Mouse (Mus musculus) gastrocnemius, adult 2 months (tissue): ENCODE measurements around the gene Mapk8ip3. TPM values are rescaled to one million over a fixed set of nuclear protein-coding genes. Genes with fewer than 3 reads are reported as not detected.
A peak's percentile ranks its signal among the peaks of the same experiment; 100 is the strongest.
"Not testable (repeated sequence)": the region's sequence is repeated elsewhere in the genome, so short reads cannot be mapped to it uniquely, and the experiment has no call there.

Source experiments
- DNase-seq: peaks from one replicate; pipeline ENCODE4 v3.0.0; 2022
- H3K27ac ChIP-seq: fragments of 200-600 bp; 2 replicates; pipeline ENCODE4 v1.8.1; 2022; ENCODE audit warnings: mild to moderate bottlenecking
- H3K4me3 ChIP-seq: fragments of 200-600 bp; 2 replicates; pipeline ENCODE4 v1.8.1; 2022; ENCODE audit warnings: mild to moderate bottlenecking, moderate library complexity
- CTCF ChIP-seq: fragments of 200-600 bp; IDR thresholded peaks from 2 replicates; pipeline ENCODE4 v1.8.1; 2022; ENCODE audit warnings: antibody characterized with exemption, mild to moderate bottlenecking, moderate library complexity
- intact Hi-C: fragments of 180-260 bp; cut with DNase I; formaldehyde crosslinking; loops from one replicate; pipeline ENCODE4 v1.15.1; 2025
- long read RNA-seq, 2 experiments: library from polyadenylated mRNA; stranded (forward); transcript quantifications; one replicate each; pipeline ENCODE4 v2.0.0; 2021
- total RNA-seq, 2 experiments: library from RNA; stranded (reverse); gene quantifications; 2 replicates each; pipeline ENCODE4 v1.2.3; 2021

Gene Mapk8ip3
- total RNA-seq, result 10 to 100 TPM; 19.3 to 21.8 TPM
- long read RNA-seq, experiment 1, partial matches to known transcripts, result 2 of 6 reads
- long read RNA-seq, experiment 1, other reads (novel, unspliced or antisense), result 4 of 6 reads
- long read RNA-seq, experiment 2, partial matches to known transcripts, result 13 of 18 reads
- long read RNA-seq, experiment 2, other reads (novel, unspliced or antisense), result 5 of 18 reads

GRCm38 (mm10) chr17:24936259-24937237, at the start of gene Mapk8ip3:
Gene Mapk8ip3 (minus strand): TSS chr17:24936977.
- peak; percentile 98 for DNase-seq
- Histone ChIP-seq H3K4me3 (peak within 1 kb of the TSS; percentile 99), H3K27ac (peak within 1 kb of the TSS; percentile 91)
- TF ChIP-seq CTCF, result peak; percentile 9; the same call in 1 of the 2 replicates
- intact Hi-C loops, result loop anchor here (5.0 kb wide), 2 partner anchors 76 to 336 kb away; partner anchors contain the start of gene Ube2i

GRCm38 (mm10) chr17:24960852-24961715, 24.3 kb upstream of the Mapk8ip3 start:
- intact Hi-C loops, result no loop called here
- peak overlapping the region; percentile 78 for H3K27ac ChIP-seq
- no peak for TF ChIP-seq CTCF
- no peak for DNase-seq
- peak overlapping the region; percentile 94 for H3K4me3 ChIP-seq

- Histone ChIP-seq H3K27ac (peak within 1 kb of the TSS; percentile 78), H3K4me3 (peak within 1 kb of the TSS; percentile 94)
- TF ChIP-seq CTCF, result peak; percentile 26
- intact Hi-C loops, result no loop called here
- peak; percentile 99 for DNase-seq
These were observed 23.5 kb upstream of the Mapk8ip3 start, which contains the start of gene Jpt2 for GRCm38 (mm10) chr17:24960135-24960851. Gene Jpt2 (minus strand): TSS chr17:24960689.

GRCm38 (mm10) chr17:24959371-24959770, 22.6 kb upstream of the Mapk8ip3 start:
- no peak for TF ChIP-seq CTCF
- no peak overlapping the region for H3K27ac ChIP-seq
- intact Hi-C loops, result no loop called here
- DNase-seq, result no peak
- peak overlapping the region; percentile 94 for H3K4me3 ChIP-seq

- intact Hi-C loops, result no loop called here
- no peak overlapping the region for H3K27ac ChIP-seq
- DNase-seq, result no peak
- no peak overlapping the region for H3K4me3 ChIP-seq
- no peak for TF ChIP-seq CTCF
These were observed 16.5 kb upstream of the Mapk8ip3 start for GRCm38 (mm10) chr17:24953291-24953690.

GRCm38 (mm10) chr17:24950671-24951070, 13.9 kb upstream of the Mapk8ip3 start:
- Histone ChIP-seq H3K27ac (no peak overlapping the region), H3K4me3 (no peak overlapping the region)
- no peak for DNase-seq
- intact Hi-C loops, result no loop called here
- no peak for TF ChIP-seq CTCF

- no peak for DNase-seq
- intact Hi-C loops, result no loop called here
- H3K27ac ChIP-seq, result no peak overlapping the region
- no peak for TF ChIP-seq CTCF
- no peak overlapping the region for H3K4me3 ChIP-seq
These were observed 11.4 kb upstream of the Mapk8ip3 start for GRCm38 (mm10) chr17:24948204-24948603.

GRCm38 (mm10) chr17:24943589-24943988, 6.8 kb upstream of the Mapk8ip3 start:
- H3K4me3 ChIP-seq, H3K27ac ChIP-seq, intact Hi-C loops, DNase-seq: not testable (repeated sequence)

GRCm38 (mm10) chr17:24943036-24943435, 6.3 kb upstream of the Mapk8ip3 start:
- no peak for DNase-seq
- TF ChIP-seq CTCF, result no peak
- H3K4me3 ChIP-seq, result no peak overlapping the region
- no peak overlapping the region for H3K27ac ChIP-seq
- intact Hi-C loops, result no loop called here

- intact Hi-C loops, H3K4me3 ChIP-seq, H3K27ac ChIP-seq: not testable (repeated sequence)
- TF ChIP-seq CTCF, result peak; percentile 74
- DNase-seq, result peak; percentile 54
These were observed 5.7 kb upstream of the Mapk8ip3 start for GRCm38 (mm10) chr17:24942453-24942852.

GRCm38 (mm10) chr17:24937266-24937665, 489 bp upstream of the Mapk8ip3 start:
- TF ChIP-seq CTCF, result peak; percentile 8; the same call in 1 of the 2 replicates

More at GRCm38 (mm10) chr17:24937266-24937665, 489 bp upstream of the Mapk8ip3 start:
- Histone ChIP-seq H3K4me3 (peak overlapping the region; percentile 99), H3K27ac (peak overlapping the region; percentile 91)
- no peak for DNase-seq
- intact Hi-C loops, result loop anchor here (5.0 kb wide), 2 partner anchors 75 to 335 kb away; partner anchors contain the start of gene Ube2i
